13 mouse cellular contexts compared by ENCODE assay signal in the genomic region with DNA sequence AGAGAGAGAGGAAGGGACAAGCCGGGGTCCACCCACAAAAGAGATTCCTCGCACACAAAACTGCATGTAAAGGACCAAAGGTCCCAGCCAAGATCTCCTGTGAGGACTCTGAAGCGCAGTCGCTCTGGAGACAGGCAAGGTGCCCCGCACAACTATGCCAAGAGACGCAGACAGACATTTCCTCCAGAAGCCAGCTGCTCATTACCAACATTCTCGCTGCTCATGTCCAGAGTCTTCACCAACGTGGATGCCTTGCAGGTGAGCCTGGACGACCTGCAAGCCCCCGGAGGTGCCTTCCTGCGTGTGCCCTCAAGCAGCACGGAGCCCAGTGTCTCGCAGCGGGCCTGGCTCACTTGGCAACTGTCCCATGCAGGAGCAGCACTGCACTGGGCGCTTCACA. TPM values are rescaled to one million over a fixed set of nuclear protein-coding genes. Genes with fewer than 3 reads are reported as not detected.
"Had no signal": no experiment of that assay in that cellular context is flagged by ENCODE, and none has a peak within 500 bp of the region (broad histone marks: within the 10 kb centered on the region; RNA-seq: fewer than 3 reads in every experiment).

No protein-coding gene starts in this region.

RNA-seq across cellular contexts. Expression of a gene that starts 0.6 kb away (rescaled TPM):
- polyA plus RNA-seq: neural tube, embryonic 13.5 days; neural tube, embryonic 14.5 days; neural tube, embryonic 15.5 days; stomach, embryonic 14.5 days; thymus, adult 2 months; thymus, postnatal 0 days; urinary bladder, adult 2 months had no signal

RNA-seq across cellular contexts. Expression of a gene that starts 5.5 kb away (rescaled TPM):
- polyA plus RNA-seq: neural tube, embryonic 13.5 days; neural tube, embryonic 14.5 days; neural tube, embryonic 15.5 days; stomach, embryonic 14.5 days; stomach, embryonic 16.5 days; stomach, postnatal 0 days; thymus, adult 2 months; thymus, postnatal 0 days; urinary bladder, adult 2 months had no signal

RNA-seq across cellular contexts. Expression of a gene that starts 10.4 kb away (rescaled TPM):
- polyA plus RNA-seq: neural tube, embryonic 14.5 days; neural tube, embryonic 15.5 days; stomach, embryonic 14.5 days; stomach, postnatal 0 days; thymus, postnatal 0 days; urinary bladder, adult 2 months had no signal

RNA-seq across cellular contexts. Expression of a gene that starts 11.2 kb away (rescaled TPM):
- polyA plus RNA-seq: neural tube, embryonic 13.5 days; neural tube, embryonic 14.5 days; neural tube, embryonic 15.5 days; spleen, adult 2 months; stomach, embryonic 14.5 days; stomach, postnatal 0 days; testis, adult 2 months; thymus, adult 2 months; thymus, postnatal 0 days; urinary bladder, adult 2 months had no signal

RNA-seq across cellular contexts. Expression of a gene that starts 17.2 kb away (rescaled TPM):
- polyA plus RNA-seq: neural tube, embryonic 13.5 days; neural tube, embryonic 14.5 days; neural tube, embryonic 15.5 days; small intestine, adult 2 months; stomach, embryonic 14.5 days; stomach, embryonic 15.5 days; stomach, embryonic 16.5 days; stomach, postnatal 0 days; thymus, adult 2 months; thymus, postnatal 0 days; urinary bladder, adult 2 months had no signal
